Mouse (Mus musculus) small intestine, adult 2 months (tissue): Measurements from ENCODE around the gene Tsc2.

Experiments used
- CTCF ChIP-seq: fragments of 200-500 bp; IDR thresholded peaks from 2 replicates; pipeline ENCODE4 v1.5.1; 2012; ENCODE audit warnings: low read depth, mild to moderate bottlenecking, control low read depth, inconsistent platforms, low read length, moderate library complexity, mixed read lengths; ENCODE audit not compliant: insufficient replicate concordance, insufficient read length; ENCODE audit errors: extremely low read depth
- POLR2A ChIP-seq: fragments of 200-500 bp; IDR thresholded peaks from 2 replicates; pipeline ENCODE4 v1.6.1; 2012; ENCODE audit warnings: low read depth, mild to moderate bottlenecking, control low read depth, inconsistent platforms, low read length, moderate library complexity

DNA sequence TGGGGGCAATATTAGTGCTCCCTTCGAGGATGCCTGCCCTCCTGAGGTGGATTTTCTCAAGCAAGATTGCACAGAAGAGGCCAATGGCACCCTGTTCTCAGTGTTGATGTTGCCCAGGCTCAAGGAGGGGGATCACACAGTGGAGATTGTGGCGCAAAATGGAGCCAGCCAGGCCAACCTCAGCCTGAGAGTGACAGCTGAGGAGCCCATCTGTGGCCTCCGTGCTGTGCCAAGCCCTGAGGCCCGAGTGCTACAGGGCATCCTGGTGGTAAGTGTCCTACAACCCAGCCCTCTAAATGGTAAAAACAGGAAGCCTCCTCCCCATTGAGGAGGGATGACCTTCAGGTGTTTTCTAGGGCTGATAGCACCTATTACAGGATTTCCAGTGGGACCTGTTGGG lies 62.6 kb downstream of the Tsc2 start:
- no peak for TF ChIP-seq CTCF
- TF ChIP-seq POLR2A: no peak
